Mouse (Mus musculus) liver, embryonic 14.5 days (tissue): ENCODE results near the gene Fkbp15. TPM values are rescaled to one million over a fixed set of nuclear protein-coding genes. Genes with fewer than 3 reads are reported as not detected.

Experiments used
- ATAC-seq: fragments of 200-750 bp; cut with Nextera tagmentation; 2 replicates; pipeline ENCODE4 v1.8.0; 2017; ENCODE audit warnings: moderate number of reproducible peaks, mild to moderate bottlenecking, moderate library complexity; ENCODE audit not compliant: insufficient read depth
- DNase-seq, 3 experiments: peaks; one replicate each; pipeline ENCODE4 v3.0.0-alpha.2; 2012 to 2013; ENCODE audit warnings: low read depth in 3 of 3, low spot score in 3 of 3
- H3K27ac ChIP-seq: fragments of 300-500 bp; sonication (generic); 2 replicates; pipeline ENCODE4 v1.5.1; 2014; ENCODE audit warnings: moderate library complexity, mild to moderate bottlenecking, control low read depth, inconsistent platforms
- H3K27me3 ChIP-seq: fragments of 300-500 bp; sonication (generic); 2 replicates; pipeline ENCODE4 v1.6.1; 2014; ENCODE audit warnings: mild to moderate bottlenecking, low read length, moderate library complexity; ENCODE audit not compliant: control insufficient read depth, insufficient read depth
- H3K36me3 ChIP-seq: fragments of 300-500 bp; sonication (generic); replicated peaks from 2 replicates; pipeline ENCODE4 v1.6.1; 2014; ENCODE audit warnings: low read depth; ENCODE audit not compliant: control insufficient read depth, insufficient read depth
- H3K4me1 ChIP-seq, 2 experiments: fragments of 200-500 bp in 1 of 2; fragments of 300-500 bp in 1 of 2; sonication (generic) in 1 of 2; replicated peaks; 2 replicates each; pipeline ENCODE4 v1.6.1; 2012 to 2014; ENCODE audit warnings: antibody characterized with exemption in 1 of 2, inconsistent platforms in 1 of 2, low read length in 1 of 2; ENCODE audit not compliant: control insufficient read depth in 2 of 2, insufficient read depth in 2 of 2
- H3K4me2 ChIP-seq: fragments of 300-500 bp; sonication (generic); 2 replicates; pipeline ENCODE4 v1.6.1; 2014; ENCODE audit warnings: low read depth, mild to moderate bottlenecking, control low read depth, moderate library complexity
- H3K4me3 ChIP-seq, 2 experiments: fragments of 200-500 bp in 1 of 2; fragments of 300-500 bp in 1 of 2; sonication (generic) in 1 of 2; 2 replicates each; pipeline ENCODE4 v1.5.1; 2012 to 2014; ENCODE audit warnings: low read depth in 2 of 2, low read length in 2 of 2, mild to moderate bottlenecking in 2 of 2, control low read depth in 1 of 2, inconsistent platforms in 1 of 2, moderate library complexity in 1 of 2; ENCODE audit not compliant: insufficient read depth in 1 of 2
- H3K9ac ChIP-seq: fragments of 300-500 bp; sonication (generic); replicated peaks from 2 replicates; pipeline ENCODE4 v1.6.1; 2014; ENCODE audit warnings: mild to moderate bottlenecking, control low read depth, moderate library complexity
- H3K9me3 ChIP-seq: fragments of 300-500 bp; sonication (generic); 2 replicates; pipeline ENCODE4 v1.6.1; 2016; ENCODE audit warnings: low read length, mixed read lengths; ENCODE audit not compliant: control insufficient read depth
- CTCF ChIP-seq: IDR thresholded peaks from 2 replicates; pipeline ENCODE4 v1.5.1; 2016; ENCODE audit warnings: antibody characterized with exemption, low read depth, control low read depth
- EP300 ChIP-seq: IDR thresholded peaks from 2 replicates; pipeline ENCODE4 v1.6.1; 2016; ENCODE audit warnings: antibody characterized with exemption, low read depth
- WGBS: fragments of 180-500 bp; shearing (Covaris S2); extraction: QIAGEN DNeasy Blood & Tissue Kit; methylation state at CpG from one replicate; pipeline ENCODE4 v1.1.7; 2014; ENCODE audit not compliant: insufficient replicate concordance; 5-methylcytosine and 5-hydroxymethylcytosine counted together
- polyA plus RNA-seq, 2 experiments: library from polyadenylated mRNA; depleted of rRNA in 1 of 2; stranded (reverse) in 1 of 2; unstranded in 1 of 2; fragments of >200 nt; fragmentation: Nextera tagmentation in 1 of 2; extraction: Ambion mirVana in 1 of 2; gene quantifications; 2 replicates each; pipeline versions ENCODE4 v1.2.1 to v1.2.3; 2012 to 2014

Fkbp15 gene
- polyA plus RNA-seq, 2 experiments, result 9.6 to 9.7 TPM

DNA sequence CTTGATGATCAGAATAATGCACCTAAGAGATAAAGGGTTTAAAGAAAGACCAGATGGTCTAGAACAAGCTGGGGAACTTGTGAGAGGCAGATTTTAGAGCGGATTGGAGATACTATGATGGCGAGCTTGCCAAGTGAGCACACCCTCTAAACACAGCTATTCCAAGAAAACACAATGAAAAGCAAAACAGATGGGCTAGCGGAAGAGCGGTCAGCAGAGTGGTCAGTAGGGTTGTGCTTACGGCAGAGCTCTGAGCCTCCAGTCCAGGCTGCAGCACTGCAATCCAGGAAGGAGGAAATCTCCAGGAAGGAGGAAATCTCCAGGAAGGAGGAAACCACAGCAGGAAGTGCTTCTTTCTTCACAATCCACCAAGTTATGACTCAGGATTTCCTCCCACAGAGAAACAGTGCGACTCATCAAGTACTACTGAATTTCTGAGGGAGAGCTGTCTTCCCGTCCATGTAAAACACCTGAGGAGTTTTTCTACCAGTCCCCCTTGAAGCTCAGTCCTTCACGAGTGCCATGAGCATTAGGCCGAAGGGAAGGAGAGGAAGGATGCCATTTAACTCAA is 46.6 kb downstream of the Fkbp15 start:
- Histone ChIP-seq H3K4me2 (no peak overlapping the region), H3K36me3 (peaks cover 22% of the 10 kb centered on the region), H3K27me3 (no peaks in the 10 kb centered on the region), H3K4me1 (0 out of 4 replicates have a peak, but pooled peaks cover 0 to 2% of the 10 kb centered on the region in 2 experiments), H3K4me3 (no peak overlapping the region), H3K27ac (no peak overlapping the region), H3K9me3 (no peaks in the 10 kb centered on the region), H3K9ac (no peak overlapping the region)
- no peak for ATAC-seq
- 71% methylated on average over 9 of the region's 9 CpGs for WGBS
- no peak for DNase-seq
- TF ChIP-seq CTCF (no peak), EP300 (no peak)

GRCm38 (mm10) chr4:62312821-62313220 is 47.5 kb downstream of the Fkbp15 start:
- ATAC-seq (no peak), DNase-seq (no peak)
- peaks cover 23% of the 10 kb centered on the region for H3K36me3 ChIP-seq

GRCm38 (mm10) chr4:62308406-62308805 is 51.9 kb downstream of the Fkbp15 start:
- Histone ChIP-seq H3K9ac (no peak overlapping the region), H3K27me3 (no peaks in the 10 kb centered on the region), H3K4me2 (no peak overlapping the region), H3K4me1 (no peaks in the 10 kb centered on the region), H3K4me3 (no peak overlapping the region), H3K36me3 (peaks cover 18% of the 10 kb centered on the region), H3K27ac (no peak overlapping the region), H3K9me3 (no peaks in the 10 kb centered on the region)
- DNase-seq, result no peak
- ATAC-seq, result no peak
- TF ChIP-seq EP300, result no peak
- TF ChIP-seq CTCF, result no peak

More at GRCm38 (mm10) chr4:62312821-62313220, 47.5 kb downstream of the Fkbp15 start:
- H3K27ac ChIP-seq, result no peak overlapping the region
- H3K4me1 ChIP-seq, result 0 out of 4 replicates have a peak, but pooled peaks cover 0 to 2% of the 10 kb centered on the region in 2 experiments
- TF ChIP-seq CTCF (no peak), EP300 (no peak)
- no peak overlapping the region for H3K4me2 ChIP-seq
- no peaks in the 10 kb centered on the region for H3K27me3 ChIP-seq
- WGBS, result 85% methylated on average over 2 of the region's 2 CpGs
- H3K4me3 ChIP-seq, result no peak overlapping the region
- H3K9me3 ChIP-seq, result no peaks in the 10 kb centered on the region
- H3K9ac ChIP-seq, result no peak overlapping the region

- no peak overlapping the region for H3K27ac ChIP-seq
- 89% methylated on average over 4 of the region's 4 CpGs for WGBS
- DNase-seq (no peak), ATAC-seq (no peak)
- no peak overlapping the region for H3K4me3 ChIP-seq
- no peaks in the 10 kb centered on the region for H3K27me3 ChIP-seq
- TF ChIP-seq CTCF (no peak), EP300 (no peak)
- no peak overlapping the region for H3K9ac ChIP-seq
- H3K4me1 ChIP-seq, result no peaks in the 10 kb centered on the region
- H3K4me2 ChIP-seq, result no peak overlapping the region
- no peaks in the 10 kb centered on the region for H3K9me3 ChIP-seq
- peaks cover 16% of the 10 kb centered on the region for H3K36me3 ChIP-seq
Measured at GRCm38 (mm10) chr4:62306840-62307239, 53.5 kb downstream of the Fkbp15 start.

- H3K27ac ChIP-seq, result no peak overlapping the region
- DNase-seq (no peak), ATAC-seq (no peak)
- H3K4me2 ChIP-seq, result no peak overlapping the region
- WGBS, result 79% methylated on average over 1 of the region's 1 CpGs
- no peaks in the 10 kb centered on the region for H3K27me3 ChIP-seq
- peaks cover 16% of the 10 kb centered on the region for H3K36me3 ChIP-seq
- no peak overlapping the region for H3K4me3 ChIP-seq
- TF ChIP-seq CTCF (no peak), EP300 (no peak)
- H3K9me3 ChIP-seq, result no peaks in the 10 kb centered on the region
- H3K4me1 ChIP-seq, result no peaks in the 10 kb centered on the region
- H3K9ac ChIP-seq, result no peak overlapping the region
Measured at GRCm38 (mm10) chr4:62306301-62306700, 54.0 kb downstream of the Fkbp15 start.
